Mouse (Mus musculus) midbrain, postnatal 0 days (tissue): ENCODE results near the gene Wbp11. TPM values are rescaled to one million over a fixed set of nuclear protein-coding genes. Genes with fewer than 3 reads are reported as not detected.

Experiments used
- ATAC-seq: fragments of 200-750 bp; cut with Nextera tagmentation; 2 replicates; pipeline ENCODE4 v1.8.0; 2017; ENCODE audit warnings: moderate number of reproducible peaks, mild to moderate bottlenecking, moderate TSS enrichment, moderate library complexity; ENCODE audit not compliant: low FRiP score
- DNase-seq: peaks from one replicate; pipeline ENCODE4 v3.0.0-alpha.2; 2015; ENCODE audit warnings: low spot score
- H3K27ac ChIP-seq: fragments of 300-500 bp; sonication (generic); 2 replicates; pipeline ENCODE4 v1.5.1; 2014; ENCODE audit warnings: low read depth, mild to moderate bottlenecking, low read length, mixed read lengths
- H3K27me3 ChIP-seq: fragments of 300-500 bp; sonication (generic); 2 replicates; pipeline ENCODE4 v1.6.1; 2014; ENCODE audit warnings: low read length, control low read depth, mixed read lengths; ENCODE audit not compliant: insufficient read depth
- H3K36me3 ChIP-seq: fragments of 300-500 bp; sonication (generic); 2 replicates; pipeline ENCODE4 v1.6.1; 2014; ENCODE audit warnings: low read length, control low read depth, mixed read lengths; ENCODE audit not compliant: insufficient read depth
- H3K4me1 ChIP-seq: fragments of 300-500 bp; sonication (generic); 2 replicates; pipeline ENCODE4 v1.6.1; 2014; ENCODE audit warnings: mild to moderate bottlenecking, control low read depth, antibody characterized with exemption, low read length, mixed read lengths; ENCODE audit not compliant: insufficient read depth
- H3K4me2 ChIP-seq: fragments of 300-500 bp; sonication (generic); 2 replicates; pipeline ENCODE4 v1.6.1; 2014; ENCODE audit warnings: low read depth, mild to moderate bottlenecking, low read length, mixed read lengths; ENCODE audit not compliant: poor library complexity, severe bottlenecking
- H3K4me3 ChIP-seq: fragments of 300-500 bp; sonication (generic); 2 replicates; pipeline ENCODE4 v1.5.1; 2014; ENCODE audit warnings: low read depth, mild to moderate bottlenecking, low read length, moderate library complexity
- H3K9ac ChIP-seq: fragments of 300-500 bp; sonication (generic); replicated peaks from 2 replicates; pipeline ENCODE4 v1.6.1; 2014; ENCODE audit warnings: mild to moderate bottlenecking, low read length, moderate library complexity, mixed read lengths; ENCODE audit not compliant: poor library complexity, severe bottlenecking
- H3K9me3 ChIP-seq: fragments of 300-500 bp; sonication (generic); 2 replicates; pipeline ENCODE4 v1.6.1; 2016; ENCODE audit warnings: low read length, control low read depth
- CTCF ChIP-seq: IDR thresholded peaks from 2 replicates; pipeline ENCODE4 v1.5.1; 2016; ENCODE audit warnings: antibody characterized with exemption, mild to moderate bottlenecking
- WGBS: fragments of 180-500 bp; shearing (Covaris S2); extraction: QIAGEN DNeasy Blood & Tissue Kit; methylation state at CpG from one replicate; pipeline ENCODE4 v1.1.7; 2014; 5-methylcytosine and 5-hydroxymethylcytosine counted together
- polyA plus RNA-seq: library from polyadenylated mRNA; unstranded; fragments of >200 nt; fragmentation: Nextera tagmentation; extraction: Ambion mirVana; gene quantifications from 2 replicates; pipeline ENCODE4 v1.2.1, GENCODE M21; 2015
- total RNA-seq: library from RNA; depleted of rRNA; stranded (reverse); fragments of >200 nt; gene quantifications from 2 replicates; pipeline ENCODE4 v1.2.3, GENCODE M21; 2014

Gene Wbp11
- total and polyA plus RNA-seq, 2 experiments from 2014 or later: 44.8 to 86.1 TPM

DNA sequence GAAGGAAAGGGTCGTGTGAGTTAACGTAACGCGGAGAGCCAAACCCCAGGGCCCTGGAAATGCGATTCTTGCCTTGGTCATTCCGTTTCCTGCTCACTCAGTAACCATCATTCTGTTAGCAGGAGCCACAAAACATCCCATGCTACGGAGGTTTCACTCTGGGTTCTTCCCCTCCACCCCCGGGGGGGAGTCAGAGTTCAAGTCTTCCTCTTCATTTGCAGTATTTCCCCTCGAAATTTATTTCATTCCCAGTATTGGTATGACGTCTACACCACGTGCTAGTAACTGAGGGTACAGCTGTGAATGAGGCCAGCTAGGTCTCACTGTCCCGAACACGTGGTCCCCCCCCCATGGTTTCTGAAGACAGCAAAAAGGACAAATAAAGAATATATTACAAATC lies 18.4 kb downstream of the Wbp11 start:
- Histone ChIP-seq H3K4me1 (peaks cover 9% of the 10 kb centered on the region), H3K9me3 (no peaks in the 10 kb centered on the region), H3K36me3 (peaks cover 26% of the 10 kb centered on the region), H3K4me3 (peak overlapping the region; percentile 62; the same call in 1 of the 2 replicates), H3K27me3 (no peaks in the 10 kb centered on the region), H3K9ac (no peak overlapping the region), H3K27ac (no peak overlapping the region), H3K4me2 (peak overlapping the region; percentile 93; the same call in 1 of the 2 replicates)
- no peak for TF ChIP-seq CTCF
- ATAC-seq (no peak), DNase-seq (no peak)
- 85% methylated on average over 13 of the region's 13 CpGs for WGBS

DNA sequence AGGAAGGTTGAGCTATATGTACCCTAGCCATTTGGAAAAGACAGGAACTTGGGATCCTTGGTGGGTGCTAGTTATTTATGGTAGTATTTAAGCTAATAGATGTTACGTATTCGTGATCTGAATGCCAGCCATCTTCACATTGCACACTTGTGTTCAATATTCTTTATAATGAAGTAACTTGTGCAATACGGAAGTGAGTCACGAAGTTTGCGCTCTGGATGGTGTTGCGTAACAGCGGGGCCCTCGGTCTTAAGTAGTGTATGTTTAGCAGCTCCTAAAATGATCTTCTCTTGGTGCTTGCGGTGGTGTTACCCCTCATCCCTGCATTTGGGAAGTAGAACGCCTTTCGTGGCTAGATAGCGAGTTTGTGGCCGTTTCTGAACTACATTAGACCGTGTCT lies 19.0 kb downstream of the Wbp11 start:
- peak overlapping the region; percentile 93 for H3K4me2 ChIP-seq
- peaks cover 20% of the 10 kb centered on the region for H3K36me3 ChIP-seq
- peaks cover 9% of the 10 kb centered on the region for H3K4me1 ChIP-seq
- no peak for TF ChIP-seq CTCF
- no peak for ATAC-seq
- DNase-seq: no peak
- H3K4me3 ChIP-seq: peak overlapping the region; percentile 62
- no peaks in the 10 kb centered on the region for H3K9me3 ChIP-seq
- H3K27ac ChIP-seq: no peak overlapping the region
- H3K9ac ChIP-seq: peak overlapping the region; percentile 71
- WGBS: 46% methylated on average over 14 of the region's 14 CpGs
- H3K27me3 ChIP-seq: no peaks in the 10 kb centered on the region

GRCm38 (mm10) chr6:136808631-136809046 lies 19.4 kb downstream of the Wbp11 start:
- under 1% methylated on average over 28 of the region's 28 CpGs for WGBS
- Histone ChIP-seq H3K27me3 (no peaks in the 10 kb centered on the region), H3K4me2 (peak overlapping the region; percentile 93), H3K9ac (peak overlapping the region; percentile 71), H3K4me1 (peaks cover 9% of the 10 kb centered on the region), H3K4me3 (peak overlapping the region; percentile 62), H3K9me3 (no peaks in the 10 kb centered on the region), H3K36me3 (peaks cover 16% of the 10 kb centered on the region; the same call in 1 of the 2 replicates), H3K27ac (no peak overlapping the region)
- ATAC-seq: peak; percentile 6
- TF ChIP-seq CTCF: no peak
- no peak for DNase-seq

- DNase-seq: peak; percentile 96
- Histone ChIP-seq H3K27ac (peak within 1 kb of the TSS; percentile 33; the same call in 1 of the 2 replicates), H3K9ac (peak within 1 kb of the TSS; percentile 71), H3K4me3 (peak within 1 kb of the TSS; percentile 62), H3K4me1 (peaks cover 12% of the 10 kb centered on the region), H3K9me3 (no peaks in the 10 kb centered on the region), H3K36me3 (peaks cover 11% of the 10 kb centered on the region; the same call in 1 of the 2 replicates), H3K27me3 (no peaks in the 10 kb centered on the region), H3K4me2 (peak within 1 kb of the TSS; percentile 93)
- no peak for TF ChIP-seq CTCF
- peak; percentile 90 for ATAC-seq
- WGBS: under 1% methylated on average over 34 of the region's 34 CpGs
Measured at GRCm38 (mm10) chr6:136808014-136808417, 20.0 kb downstream of the Wbp11 start, which contains the start of gene H2afj. Gene H2afj, plus strand, starts transcription at chr6:136808244.

- DNase-seq (no peak), ATAC-seq (peak; percentile 35; the same call in 1 of the 2 replicates)
- TF ChIP-seq CTCF: no peak
- peak overlapping the region; percentile 33; the same call in 1 of the 2 replicates for H3K27ac ChIP-seq
- no peaks in the 10 kb centered on the region for H3K9me3 ChIP-seq
- H3K4me2 ChIP-seq: peak overlapping the region; percentile 93
- H3K36me3 ChIP-seq: peaks cover 8% of the 10 kb centered on the region; the same call in 1 of the 2 replicates
- 33% methylated on average over 18 of the region's 18 CpGs for WGBS
- 0 out of 2 replicates have a peak overlapping the region, but pooled peaks have one; percentile 0 for H3K9ac ChIP-seq
- peaks cover 13% of the 10 kb centered on the region for H3K4me1 ChIP-seq
- peak overlapping the region; percentile 62 for H3K4me3 ChIP-seq
- H3K27me3 ChIP-seq: no peaks in the 10 kb centered on the region
Measured at GRCm38 (mm10) chr6:136807395-136808013, 20.5 kb downstream of the Wbp11 start.

DNA sequence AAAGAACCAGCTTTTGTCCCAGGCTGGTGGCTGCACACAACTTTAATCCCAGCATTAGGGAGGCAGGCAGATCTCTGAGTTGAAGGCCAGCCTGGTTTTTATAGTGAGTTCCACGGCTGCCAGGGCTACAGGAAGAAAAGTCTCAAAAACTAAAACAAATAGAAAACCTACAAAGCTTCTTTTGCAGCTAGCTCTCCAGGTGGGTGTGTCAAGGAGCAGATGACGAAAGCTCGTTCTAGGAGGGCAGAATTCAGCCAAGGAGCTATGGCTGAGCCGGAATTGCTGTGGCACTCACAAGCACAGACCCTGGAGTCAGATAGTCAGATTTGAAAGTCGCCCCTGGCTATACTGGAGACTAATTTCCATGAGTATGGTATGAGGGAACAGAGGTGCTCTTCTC lies 21.2 kb downstream of the Wbp11 start:
- Histone ChIP-seq H3K27me3 (no peaks in the 10 kb centered on the region), H3K9me3 (no peaks in the 10 kb centered on the region), H3K27ac (no peak overlapping the region), H3K4me3 (peak overlapping the region; percentile 62; the same call in 1 of the 2 replicates), H3K4me2 (peak overlapping the region; percentile 93), H3K4me1 (peaks cover 13% of the 10 kb centered on the region), H3K9ac (no peak overlapping the region), H3K36me3 (peaks cover 2% of the 10 kb centered on the region; the same call in 1 of the 2 replicates)
- no peak for ATAC-seq
- no peak for DNase-seq
- 62% methylated on average over 5 of the region's 5 CpGs for WGBS
- no peak for TF ChIP-seq CTCF
